Mouse (Mus musculus): ENCODE results near the gene Olfr1378.

DNA sequence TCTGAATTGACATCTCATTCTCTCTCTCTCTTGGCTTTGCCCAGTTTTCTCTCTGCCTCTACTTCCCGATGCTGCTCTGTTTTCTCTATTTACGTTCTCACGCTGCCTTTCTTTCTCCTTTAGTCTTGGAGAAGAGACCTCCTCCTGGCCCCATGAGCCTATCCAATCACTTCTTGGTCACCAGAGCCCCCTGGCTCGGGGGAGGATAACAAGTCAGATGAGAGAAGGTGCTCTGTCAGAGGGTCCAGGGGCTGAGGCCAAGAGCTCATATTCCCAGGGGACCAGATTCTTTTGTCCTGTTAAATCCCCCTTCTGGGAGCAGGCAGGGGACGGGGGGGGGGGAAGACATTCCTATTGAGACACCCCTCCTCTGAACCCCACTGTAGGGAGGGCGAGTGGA is 12.7 kb upstream of the Olfr1378 start, which contains the start of gene Prop1:
- TF ChIP-seq POLR2A (IDR thresholded peaks at IDR 0.05; ENCODE audit: extremely low read depth, insufficient read depth, low read length) (no peak), CTCF (IDR thresholded peaks at IDR 0.05; ENCODE audit: low read depth, low read length) (no peak)
